Mouse (Mus musculus): ENCODE results near the gene G6pc3.

Gene G6pc3

DNA sequence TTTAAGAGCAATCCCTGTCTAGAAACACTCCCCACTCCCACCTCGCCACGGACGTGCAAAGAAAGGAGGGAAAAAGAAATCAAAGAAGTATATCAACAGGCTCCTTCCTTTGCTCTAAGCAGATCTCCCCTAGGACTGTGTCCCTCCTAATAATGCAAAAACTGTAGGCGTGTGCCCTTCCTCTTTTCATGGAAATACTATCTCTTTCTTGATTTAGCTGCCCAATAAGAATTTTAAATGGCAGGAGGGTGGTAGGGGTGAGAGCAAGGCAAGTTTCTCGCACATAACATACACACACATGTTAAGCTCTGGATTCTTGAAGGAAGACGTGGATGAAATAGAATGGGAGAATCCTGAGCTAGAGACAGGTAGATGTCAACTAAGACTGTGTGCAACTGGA lies 440 bp upstream of the G6pc3 start:
- no peak for DNase-seq (ENCODE audit: low spot score in 2 of 2)

GRCm38 (mm10) chr11:102190848-102191247 lies 1.4 kb downstream of the G6pc3 start:
- no peak for DNase-seq (ENCODE audit: low spot score in 2 of 2)

DNA sequence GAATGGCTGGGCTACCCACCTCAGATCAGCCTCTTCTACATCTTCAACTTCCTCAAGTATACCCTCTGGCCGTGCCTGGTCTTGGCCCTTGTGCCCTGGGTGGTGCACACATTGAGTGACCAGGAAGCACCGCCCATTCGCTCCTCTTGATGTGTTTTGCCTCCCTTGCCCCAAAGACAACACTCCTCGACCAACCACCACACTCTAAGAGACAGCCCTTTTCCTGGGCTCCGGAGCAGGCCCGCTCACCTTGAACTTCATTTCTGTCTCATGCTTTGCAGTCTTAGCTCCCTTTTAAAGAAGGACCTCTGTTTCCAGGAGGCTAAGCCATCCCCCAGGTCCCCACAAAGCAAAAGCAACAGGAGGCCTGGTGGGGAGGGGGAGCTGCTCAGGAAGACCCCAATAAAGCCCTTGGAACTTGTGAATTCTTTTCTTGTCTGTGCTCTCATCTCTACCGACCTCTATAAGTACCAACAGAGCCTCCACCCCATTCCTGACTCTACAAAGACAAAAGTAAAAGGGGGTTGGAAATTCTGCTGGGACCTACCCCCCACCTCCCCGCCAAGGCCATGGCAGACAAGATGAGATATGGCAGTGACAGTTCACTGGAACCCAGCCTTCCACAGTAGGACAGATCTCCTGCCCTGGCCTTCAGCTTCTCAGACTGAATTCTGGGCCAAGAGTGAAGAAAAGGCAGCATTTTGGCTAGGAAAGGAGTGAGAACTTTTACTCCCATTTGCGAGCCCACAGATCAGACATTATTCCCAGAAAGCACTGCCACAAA lies 4.4 kb downstream of the G6pc3 start:
- DNase-seq (ENCODE audit: low spot score in 2 of 2), result no peak

DNA sequence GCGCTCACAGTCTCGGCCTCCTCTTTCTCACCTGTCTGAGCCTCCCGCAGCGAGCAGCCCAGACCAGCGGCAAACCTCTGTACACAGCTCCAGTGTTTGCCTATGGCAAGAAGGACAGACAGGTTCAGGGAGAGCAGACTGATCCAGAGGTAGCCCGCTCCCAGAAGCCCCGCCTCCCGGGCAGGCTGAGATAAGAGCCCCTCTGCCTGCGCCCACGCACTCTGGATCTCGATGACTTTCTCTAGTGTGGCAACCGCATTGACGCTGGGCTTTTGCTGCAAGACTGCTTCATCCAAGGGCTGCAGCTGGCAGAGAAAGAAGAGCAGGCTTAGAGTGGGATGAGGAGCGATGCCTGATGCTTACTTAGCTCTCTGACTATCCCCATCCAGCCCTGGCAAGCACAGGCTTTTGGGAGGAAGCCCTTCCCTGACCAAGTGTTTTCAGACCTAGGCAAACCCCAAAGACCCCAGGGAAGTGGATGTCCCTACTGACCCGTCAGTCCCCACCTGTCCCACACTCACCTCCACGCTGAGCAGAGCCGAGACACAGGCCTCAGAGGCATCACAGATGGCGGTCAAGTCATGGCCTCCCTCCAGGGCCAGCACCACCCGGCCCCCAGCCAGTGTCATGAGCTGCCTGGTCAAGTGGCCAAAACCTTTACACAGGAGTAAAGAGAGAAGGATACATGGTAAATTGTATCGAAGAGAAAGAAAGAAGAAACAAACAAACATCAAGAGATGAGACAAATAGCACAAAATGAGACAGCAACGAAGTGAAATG lies 6.8 kb downstream of the G6pc3 start:
- no peak for DNase-seq (ENCODE audit: low spot score in 2 of 2)

DNA sequence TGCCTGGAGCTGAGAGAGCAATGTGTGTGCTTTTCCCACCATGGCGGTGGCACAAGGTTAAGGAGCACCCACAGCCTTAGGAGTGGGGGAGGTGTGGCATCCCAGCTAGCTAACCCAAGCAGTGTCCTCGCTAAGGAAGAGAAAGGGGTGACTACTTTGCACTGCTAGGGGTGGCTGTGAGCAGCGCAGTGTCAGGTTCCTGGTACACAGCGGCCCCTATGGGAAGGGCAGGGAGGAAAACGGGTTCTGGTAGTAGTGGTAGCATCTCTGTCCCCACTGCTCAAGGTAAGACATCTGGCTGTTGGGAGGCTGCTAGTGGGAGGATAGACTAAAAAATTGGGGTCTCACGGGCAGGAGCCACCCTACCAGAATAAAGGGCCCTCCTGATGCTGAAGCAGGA lies 8.8 kb downstream of the G6pc3 start:
- no peak for DNase-seq (ENCODE audit: low spot score in 2 of 2)

GRCm38 (mm10) chr11:102199856-102200255 lies 10.4 kb downstream of the G6pc3 start:
- no peak for DNase-seq (ENCODE audit: low spot score in 2 of 2)

DNA sequence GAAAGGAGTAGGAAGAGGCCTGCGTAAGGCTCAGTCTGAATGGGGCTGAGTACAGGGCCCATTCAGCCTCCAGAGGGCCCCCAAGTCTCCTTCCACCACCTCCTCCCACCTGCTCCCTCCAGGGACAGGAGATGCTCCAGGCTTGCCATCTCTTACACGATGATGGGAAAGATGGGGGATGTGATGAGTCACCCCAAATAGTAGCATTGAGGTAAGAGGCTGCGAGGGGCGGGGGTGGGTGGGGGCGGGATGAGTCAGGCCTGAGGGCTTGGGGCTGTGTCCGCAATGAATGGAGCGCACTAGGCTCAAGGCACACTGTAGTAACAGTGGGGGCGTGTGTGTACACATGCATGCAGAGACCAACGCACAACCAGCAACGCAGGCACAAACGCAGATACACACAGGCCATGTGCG lies 12.0 kb downstream of the G6pc3 start:
- no peak for DNase-seq (ENCODE audit: low spot score in 2 of 2)

- no peak for DNase-seq (ENCODE audit: low spot score in 2 of 2)
Observed at GRCm38 (mm10) chr11:102206481-102206880, 17.1 kb downstream of the G6pc3 start.

GRCm38 (mm10) chr11:102207825-102208777 lies 18.7 kb downstream of the G6pc3 start:
- DNase-seq (ENCODE audit: low spot score in 2 of 2), result no peak

GRCm38 (mm10) chr11:102208846-102209245 lies 19.4 kb downstream of the G6pc3 start:
- no peak for DNase-seq (ENCODE audit: low spot score in 2 of 2)

- DNase-seq (ENCODE audit: low spot score in 2 of 2), result no peak
Observed at GRCm38 (mm10) chr11:102209742-102210141, 20.3 kb downstream of the G6pc3 start.

DNA sequence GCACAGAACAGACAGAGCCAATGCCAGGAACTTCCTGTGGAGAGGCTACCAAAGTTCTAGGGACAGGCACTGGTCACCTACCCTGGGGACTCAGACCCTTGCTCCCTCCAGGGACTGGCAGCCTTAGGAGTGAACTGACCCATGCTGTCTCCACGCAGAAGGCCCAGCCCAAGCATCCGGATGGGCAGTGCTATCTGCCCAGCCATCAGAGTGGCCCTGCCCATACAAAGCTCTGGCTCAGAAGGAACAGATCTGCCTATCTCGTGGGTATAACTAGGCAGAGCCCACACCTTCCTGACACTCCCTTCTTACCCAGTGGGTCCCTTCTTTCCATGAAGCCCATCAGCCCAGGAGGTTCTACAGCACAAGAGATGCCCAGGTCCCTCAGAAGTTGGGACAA lies 20.8 kb downstream of the G6pc3 start:
- no peak for DNase-seq (ENCODE audit: low spot score in 2 of 2)

- DNase-seq (ENCODE audit: low spot score in 2 of 2), result no peak
Observed at GRCm38 (mm10) chr11:102211011-102211410, 21.6 kb downstream of the G6pc3 start.

DNA sequence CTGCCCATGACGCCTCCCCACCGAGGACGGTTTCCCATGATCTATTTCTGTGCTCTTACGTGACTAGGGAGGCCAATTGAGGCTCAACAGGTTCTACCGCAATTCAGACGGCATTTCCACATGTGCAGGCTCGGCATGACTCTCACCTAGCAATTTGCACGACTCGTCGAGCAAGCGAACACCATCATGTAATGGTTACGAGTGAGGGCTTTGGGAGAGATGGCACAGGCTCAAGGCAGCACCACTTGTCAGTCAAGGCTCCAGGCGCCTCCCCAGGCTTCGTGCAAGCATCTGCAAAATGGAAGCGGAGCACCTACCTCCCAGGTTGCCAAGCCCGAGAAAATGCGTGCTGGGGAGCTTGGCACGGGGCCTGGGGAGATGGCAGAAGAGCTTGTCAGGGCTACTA lies 22.5 kb downstream of the G6pc3 start:
- DNase-seq (ENCODE audit: low spot score in 2 of 2), result no peak

DNA sequence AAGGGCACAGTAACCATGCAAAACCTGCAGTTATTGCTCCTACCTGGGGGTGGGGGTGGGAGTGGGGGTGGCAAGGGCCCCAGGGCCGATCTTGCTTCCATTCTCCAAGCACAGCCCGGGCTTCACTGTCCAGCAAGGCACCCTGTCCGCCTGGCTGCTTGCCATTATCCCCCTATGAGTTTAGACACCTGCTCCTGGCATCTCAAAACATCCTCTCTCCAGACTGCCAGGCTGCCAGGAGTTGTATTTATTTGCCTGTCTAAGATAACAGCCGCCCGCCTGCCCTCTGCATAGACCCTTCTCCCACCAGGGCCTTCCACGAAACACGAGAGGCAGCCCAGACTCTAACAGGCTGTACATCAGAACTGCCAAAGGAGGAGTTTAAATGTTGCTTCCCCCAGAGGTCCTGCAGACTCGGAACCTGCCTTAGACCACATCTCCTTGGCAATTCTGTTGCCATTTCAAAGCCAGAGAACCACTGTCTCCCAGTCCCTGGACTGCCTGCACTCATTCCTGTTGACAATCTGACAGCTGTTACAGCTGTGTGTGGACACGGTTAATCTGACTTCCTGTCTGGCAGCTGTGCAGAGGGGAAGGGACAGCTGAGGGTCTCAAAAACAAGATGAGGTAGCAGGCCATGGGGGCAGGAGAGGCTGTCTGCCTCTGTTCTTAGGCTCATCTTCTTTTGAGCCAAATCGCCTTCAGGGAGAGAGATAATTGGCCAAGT lies 25.2 kb downstream of the G6pc3 start:
- no peak for DNase-seq (ENCODE audit: low spot score in 2 of 2)

GRCm38 (mm10) chr11:102215511-102215910 lies 26.1 kb downstream of the G6pc3 start:
- no peak for DNase-seq (ENCODE audit: low spot score in 2 of 2)

GRCm38 (mm10) chr11:102216056-102216885 lies 26.9 kb downstream of the G6pc3 start:
- no peak for DNase-seq (ENCODE audit: low spot score in 2 of 2)

GRCm38 (mm10) chr11:102216886-102217240 lies 27.4 kb downstream of the G6pc3 start:
- DNase-seq (ENCODE audit: low spot score in 2 of 2), result no peak

DNA sequence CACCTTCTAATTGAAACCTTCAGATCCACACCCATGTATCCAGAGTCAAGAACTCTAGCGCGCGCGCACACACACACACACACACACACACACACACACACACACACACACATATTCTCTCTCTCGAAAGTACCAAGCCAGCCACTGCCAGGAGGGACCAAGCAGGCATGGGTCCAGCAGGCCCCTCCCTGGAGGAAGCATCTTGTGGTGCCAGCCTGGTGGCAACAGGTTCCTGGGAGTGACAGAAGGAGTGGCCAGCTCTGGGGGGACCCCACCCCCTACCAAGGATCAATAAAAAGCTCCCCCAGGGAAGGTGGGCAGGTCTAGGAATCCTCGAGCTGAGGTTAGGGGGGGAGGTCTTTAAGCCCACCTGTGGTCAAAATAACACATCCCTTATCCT lies 28.0 kb downstream of the G6pc3 start:
- no peak for DNase-seq (ENCODE audit: low spot score in 2 of 2)

DNA sequence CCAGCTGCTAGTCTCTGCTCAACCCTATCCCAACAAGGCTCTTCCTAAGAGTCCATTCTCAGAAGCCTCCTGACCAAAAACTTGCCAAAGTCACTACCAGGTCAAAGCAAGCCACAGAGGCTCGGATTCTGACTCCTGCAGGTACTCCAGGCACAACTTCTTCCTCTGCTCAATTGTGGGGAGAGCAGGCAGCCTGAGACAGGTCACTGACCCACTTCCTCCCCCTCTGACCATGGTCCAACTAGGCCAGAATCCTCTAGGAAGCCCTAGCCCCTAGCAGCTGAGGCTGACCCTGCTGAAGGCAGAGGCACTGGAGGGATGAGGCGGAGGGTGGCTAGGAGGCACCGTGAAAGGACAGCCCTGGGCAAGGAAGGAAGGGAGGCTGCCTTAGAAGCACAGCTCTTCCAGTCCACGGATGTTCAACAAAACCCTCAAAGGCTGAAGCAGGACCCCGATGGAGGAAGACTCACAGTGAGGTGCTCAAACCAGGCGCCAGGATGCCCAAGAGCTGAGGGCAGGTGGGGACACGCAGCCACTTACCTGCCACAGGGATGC lies 28.5 kb downstream of the G6pc3 start:
- DNase-seq (ENCODE audit: low spot score in 2 of 2), result no peak

All from frontal cortex, postnatal 25 days (tissue).